Mouse (Mus musculus) liver, embryonic 11.5 days (tissue): Measurements from ENCODE around the gene Peg10. TPM values are rescaled to one million over a fixed set of nuclear protein-coding genes. Genes with fewer than 3 reads are reported as not detected.

ENCODE experiments used
- ATAC-seq: fragments of 200-750 bp; cut with Nextera tagmentation; replicated peaks from 2 replicates; pipeline ENCODE4 v1.8.0; 2017; ENCODE audit warnings: moderate number of reproducible peaks, mild to moderate bottlenecking, moderate TSS enrichment, moderate library complexity; ENCODE audit not compliant: low FRiP score
- DNase-seq: peaks from one replicate; pipeline ENCODE4 v3.0.0-alpha.2; 2017; ENCODE audit warnings: low spot score
- H3K27ac ChIP-seq: fragments of 300-500 bp; sonication (generic); 2 replicates; pipeline ENCODE4 v1.5.1; 2014; ENCODE audit warnings: mild to moderate bottlenecking, low read depth, low read length, control low read depth
- H3K27me3 ChIP-seq: fragments of 300-500 bp; sonication (generic); replicated peaks from 2 replicates; pipeline ENCODE4 v1.6.1; 2014; ENCODE audit warnings: low read length, mixed read lengths; ENCODE audit not compliant: control insufficient read depth, insufficient read depth
- H3K36me3 ChIP-seq: fragments of 300-500 bp; sonication (generic); 2 replicates; pipeline ENCODE4 v1.6.1; 2014; ENCODE audit warnings: mild to moderate bottlenecking, low read length, moderate library complexity, mixed read lengths; ENCODE audit not compliant: control insufficient read depth, insufficient read depth
- H3K4me1 ChIP-seq: fragments of 300-500 bp; sonication (generic); replicated peaks from 2 replicates; pipeline ENCODE4 v1.6.1; 2014; ENCODE audit warnings: low read length, mixed read lengths; ENCODE audit not compliant: control insufficient read depth, insufficient read depth
- H3K4me2 ChIP-seq: fragments of 300-500 bp; sonication (generic); 2 replicates; pipeline ENCODE4 v1.6.1; 2014; ENCODE audit warnings: mild to moderate bottlenecking, control low read depth, moderate library complexity
- H3K4me3 ChIP-seq: fragments of 300-500 bp; sonication (generic); 2 replicates; pipeline ENCODE4 v1.5.1; 2014; ENCODE audit warnings: low read depth, low read length, control low read depth
- H3K9ac ChIP-seq: fragments of 300-500 bp; sonication (generic); 2 replicates; pipeline ENCODE4 v1.6.1; 2014; ENCODE audit warnings: low read depth, low read length, control low read depth
- H3K9me3 ChIP-seq: fragments of 300-500 bp; sonication (generic); 2 replicates; pipeline ENCODE4 v1.6.1; 2016; ENCODE audit warnings: low read length, inconsistent platforms, mixed read lengths; ENCODE audit not compliant: control insufficient read depth
- WGBS: fragments of 180-500 bp; shearing (Covaris S2); extraction: QIAGEN DNeasy Blood & Tissue Kit; methylation state at CpG from one replicate; pipeline ENCODE4 v1.1.7; 2014; 5-methylcytosine and 5-hydroxymethylcytosine counted together
- polyA plus RNA-seq: library from polyadenylated mRNA; unstranded; fragments of >200 nt; fragmentation: Nextera tagmentation; extraction: Ambion mirVana; gene quantifications from 2 replicates; pipeline ENCODE4 v1.2.1, GENCODE M21; 2014

The Peg10 gene
- polyA plus RNA-seq, 1 experiment from 2014 or later = 18.5 TPM

DNA sequence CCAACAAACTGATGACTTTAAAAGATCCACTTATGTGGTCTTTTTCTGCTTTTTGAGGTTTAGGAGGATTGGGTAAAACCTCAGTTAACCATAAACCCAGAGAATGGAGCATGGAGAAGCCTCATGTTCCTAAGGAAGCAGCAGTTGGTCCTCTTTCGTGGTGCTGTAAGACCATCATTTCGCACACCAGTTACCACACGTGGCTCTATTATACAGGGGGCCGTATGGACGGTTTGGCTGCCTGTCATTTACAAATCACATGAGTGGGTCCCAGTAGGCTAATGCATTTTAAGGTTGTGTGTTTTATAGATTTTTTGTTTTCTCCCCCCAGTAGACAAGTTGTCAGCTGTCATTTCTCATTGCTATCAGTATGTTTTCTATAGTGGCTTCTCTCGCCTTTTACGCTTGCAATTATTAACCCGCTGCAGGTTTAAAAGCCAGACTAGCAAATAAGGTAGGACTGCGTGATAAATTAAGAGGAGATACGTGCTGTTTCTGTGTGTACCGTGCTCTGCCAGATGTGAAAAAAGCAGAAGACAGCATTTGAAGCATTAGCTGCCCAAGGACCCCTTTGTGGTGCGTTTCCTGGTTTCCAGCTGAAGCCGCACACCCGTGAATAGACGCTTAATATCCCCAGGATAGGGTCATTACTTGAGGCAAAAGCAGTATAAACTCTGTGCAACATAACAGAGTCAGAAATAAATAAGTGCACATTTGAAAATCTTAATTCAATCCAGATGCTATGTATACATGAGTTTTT is 22.9 kb upstream of the Peg10 start:
- no peak for ATAC-seq
- Histone ChIP-seq H3K4me1 (no peaks in the 10 kb centered on the region), H3K4me3 (no peak overlapping the region), H3K36me3 (no peaks in the 10 kb centered on the region), H3K4me2 (no peak overlapping the region), H3K27ac (no peak overlapping the region), H3K9me3 (no peaks in the 10 kb centered on the region), H3K9ac (no peak overlapping the region), H3K27me3 (no peaks in the 10 kb centered on the region)
- WGBS = 78% methylated on average over 15 of the region's 15 CpGs
- DNase-seq = no peak

DNA sequence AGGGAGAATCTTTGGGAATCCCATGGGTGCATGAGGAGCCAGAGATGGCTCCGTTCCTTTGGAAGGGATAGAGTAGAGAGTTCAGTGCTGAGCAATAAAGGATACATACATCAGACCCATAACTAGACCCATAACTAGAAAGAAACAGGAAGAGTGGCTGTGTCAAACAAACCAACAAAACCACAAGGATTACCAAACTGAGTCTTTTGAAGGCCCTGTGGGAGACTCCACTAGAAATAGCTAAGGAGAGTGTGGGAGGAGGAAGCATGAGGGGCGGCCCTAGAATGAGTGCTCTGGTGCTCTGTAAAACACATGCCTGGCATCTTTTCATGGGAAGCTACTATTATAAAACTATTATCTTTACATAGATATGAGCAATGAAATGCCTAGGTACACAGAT is 18.8 kb upstream of the Peg10 start:
- Histone ChIP-seq H3K27me3 (no peaks in the 10 kb centered on the region), H3K4me2 (no peak overlapping the region), H3K4me1 (peaks cover 4% of the 10 kb centered on the region; the same call in 1 of the 2 replicates), H3K4me3 (no peak overlapping the region), H3K36me3 (no peaks in the 10 kb centered on the region), H3K27ac (no peak overlapping the region), H3K9ac (no peak overlapping the region), H3K9me3 (no peaks in the 10 kb centered on the region)
- no peak for ATAC-seq
- DNase-seq = no peak
- 69% methylated on average over 2 of the region's 2 CpGs for WGBS

DNA sequence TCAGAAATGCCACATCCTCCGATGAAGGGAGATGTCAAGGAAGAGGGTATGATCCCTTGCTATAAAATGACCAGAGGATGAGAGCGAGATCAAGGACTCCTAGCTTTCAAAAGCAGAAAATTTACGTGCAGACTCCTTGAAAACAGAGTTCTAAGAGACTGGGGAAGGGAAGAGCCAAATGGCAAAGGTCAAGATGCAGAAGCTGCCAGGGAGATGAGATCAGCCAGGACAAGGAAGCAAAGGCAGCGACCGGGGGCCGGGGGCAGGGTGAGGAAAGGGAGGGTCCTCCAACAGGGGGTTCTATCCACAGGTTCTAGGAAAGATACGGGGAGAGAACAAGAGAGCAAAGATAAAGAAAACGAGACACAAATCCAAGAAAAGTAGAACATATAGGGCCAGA is 15.4 kb upstream of the Peg10 start:
- ATAC-seq (no peak), DNase-seq (no peak)
- no peaks in the 10 kb centered on the region for H3K27me3 ChIP-seq
- 51% methylated on average over 8 of the region's 8 CpGs for WGBS
- no peak overlapping the region for H3K27ac ChIP-seq
- H3K4me3 ChIP-seq = no peak overlapping the region
- H3K9me3 ChIP-seq = no peaks in the 10 kb centered on the region
- no peak overlapping the region for H3K4me2 ChIP-seq
- H3K4me1 ChIP-seq = peaks cover 5% of the 10 kb centered on the region; the same call in 1 of the 2 replicates
- no peaks in the 10 kb centered on the region for H3K36me3 ChIP-seq
- H3K9ac ChIP-seq = no peak overlapping the region

DNA sequence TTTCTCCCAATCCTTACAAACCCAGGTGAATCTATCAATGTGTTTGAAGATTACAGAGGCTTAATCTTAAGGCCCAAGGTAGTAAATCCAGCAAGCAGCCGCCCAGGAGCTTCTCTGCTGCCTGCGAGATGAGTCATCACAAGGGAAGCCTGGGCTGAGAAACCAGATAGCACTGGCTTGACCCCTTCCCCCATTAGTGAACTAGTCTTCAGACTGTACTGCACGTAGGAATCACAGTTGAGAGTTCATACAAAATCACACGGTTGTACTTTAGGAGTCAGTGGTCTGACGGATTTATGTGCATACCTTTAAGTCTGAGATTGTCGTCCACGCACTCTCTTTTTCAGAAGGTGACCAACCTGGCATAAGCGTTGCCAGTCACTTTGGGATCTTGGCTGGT is 13.9 kb upstream of the Peg10 start:
- H3K27me3 ChIP-seq = no peaks in the 10 kb centered on the region
- H3K4me2 ChIP-seq = no peak overlapping the region
- H3K27ac ChIP-seq = peak overlapping the region; percentile 9; the same call in 1 of the 2 replicates
- peaks cover 7% of the 10 kb centered on the region; the same call in 1 of the 2 replicates for H3K4me1 ChIP-seq
- ATAC-seq (peak; percentile 47; the same call in 1 of the 2 replicates), DNase-seq (no peak)
- 40% methylated on average over 8 of the region's 8 CpGs for WGBS
- H3K9me3 ChIP-seq = no peaks in the 10 kb centered on the region
- no peaks in the 10 kb centered on the region for H3K36me3 ChIP-seq
- no peak overlapping the region for H3K9ac ChIP-seq
- no peak overlapping the region for H3K4me3 ChIP-seq

DNA sequence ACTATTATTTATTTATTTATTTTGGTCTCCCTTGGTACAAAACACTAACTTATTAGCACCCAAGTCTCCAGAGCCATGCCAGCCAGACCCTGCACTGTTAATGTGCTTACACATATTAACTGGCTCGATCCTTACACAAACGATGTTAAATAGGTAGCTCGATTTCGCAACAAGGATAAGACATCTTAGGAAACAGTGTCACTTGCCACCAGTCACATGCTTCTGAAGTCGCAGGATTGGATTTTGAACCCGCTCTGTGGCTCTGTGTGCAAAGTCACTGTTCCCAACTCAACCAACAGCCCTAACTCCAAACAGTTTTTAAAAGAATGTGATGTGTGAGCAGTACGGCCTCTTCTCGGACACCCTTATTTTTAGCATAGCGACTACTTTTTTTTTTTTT is 10.7 kb upstream of the Peg10 start:
- H3K4me3 ChIP-seq = no peak overlapping the region
- ATAC-seq (no peak), DNase-seq (no peak)
- 74% methylated on average over 9 of the region's 9 CpGs for WGBS
- no peak overlapping the region for H3K27ac ChIP-seq
- H3K9me3 ChIP-seq = no peaks in the 10 kb centered on the region
- no peak overlapping the region for H3K9ac ChIP-seq
- H3K36me3 ChIP-seq = no peaks in the 10 kb centered on the region
- H3K4me2 ChIP-seq = no peak overlapping the region
- peaks cover 16% of the 10 kb centered on the region for H3K4me1 ChIP-seq
- H3K27me3 ChIP-seq = no peaks in the 10 kb centered on the region

DNA sequence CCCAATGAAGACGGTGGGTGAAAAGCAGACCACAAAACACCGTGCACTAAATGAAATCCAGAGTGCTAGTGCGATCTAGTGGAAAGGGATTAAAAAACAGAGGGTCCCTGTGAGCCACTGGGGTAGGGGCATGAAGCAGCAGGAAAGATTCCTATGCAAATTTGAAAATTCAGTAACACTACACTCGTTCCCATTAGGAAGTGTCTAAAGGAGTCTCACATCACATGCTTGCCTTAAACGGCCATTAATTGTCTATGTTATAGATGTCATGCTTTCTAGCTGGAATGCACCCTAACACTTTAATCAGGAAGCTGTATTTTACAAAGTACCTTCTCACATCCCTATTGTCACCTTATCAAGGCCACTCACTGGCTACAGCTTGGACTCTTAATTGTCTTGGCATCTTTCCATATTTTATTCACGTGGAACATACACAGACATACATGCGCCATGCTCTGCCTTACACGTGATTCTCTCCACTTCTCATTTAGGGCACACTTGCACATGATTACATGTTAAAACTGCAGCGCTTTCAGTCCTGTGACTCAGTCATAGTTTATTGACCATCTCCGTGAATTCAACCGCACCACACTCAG is 9.0 kb upstream of the Peg10 start:
- Histone ChIP-seq H3K4me2 (no peak overlapping the region), H3K27me3 (no peaks in the 10 kb centered on the region), H3K9ac (no peak overlapping the region), H3K9me3 (no peaks in the 10 kb centered on the region), H3K36me3 (no peaks in the 10 kb centered on the region), H3K4me1 (peaks cover 16% of the 10 kb centered on the region), H3K4me3 (no peak overlapping the region), H3K27ac (no peak overlapping the region)
- DNase-seq (no peak), ATAC-seq (no peak)
- 57% methylated on average over 11 of the region's 11 CpGs for WGBS

DNA sequence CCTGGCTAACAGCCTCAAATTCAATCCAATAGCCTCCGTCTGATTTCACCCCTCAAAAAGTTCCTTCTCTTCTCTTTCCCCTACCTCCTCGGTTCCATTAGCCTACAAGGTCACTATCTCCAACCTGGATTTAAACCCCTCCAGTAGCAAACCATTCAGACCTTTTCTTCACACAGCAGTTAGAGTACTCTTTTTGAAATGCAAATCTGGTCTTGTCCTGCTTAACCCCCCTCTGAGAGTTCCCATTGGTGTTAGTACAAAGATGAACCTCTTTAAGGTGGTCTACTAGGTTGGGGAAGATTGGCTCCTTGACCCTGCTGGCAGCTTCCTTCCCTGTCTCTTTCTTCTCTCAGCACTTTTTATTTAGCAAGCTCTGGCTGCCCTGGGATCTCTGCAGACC is 8.4 kb upstream of the Peg10 start:
- no peak overlapping the region for H3K27ac ChIP-seq
- no peak overlapping the region for H3K4me3 ChIP-seq

DNA sequence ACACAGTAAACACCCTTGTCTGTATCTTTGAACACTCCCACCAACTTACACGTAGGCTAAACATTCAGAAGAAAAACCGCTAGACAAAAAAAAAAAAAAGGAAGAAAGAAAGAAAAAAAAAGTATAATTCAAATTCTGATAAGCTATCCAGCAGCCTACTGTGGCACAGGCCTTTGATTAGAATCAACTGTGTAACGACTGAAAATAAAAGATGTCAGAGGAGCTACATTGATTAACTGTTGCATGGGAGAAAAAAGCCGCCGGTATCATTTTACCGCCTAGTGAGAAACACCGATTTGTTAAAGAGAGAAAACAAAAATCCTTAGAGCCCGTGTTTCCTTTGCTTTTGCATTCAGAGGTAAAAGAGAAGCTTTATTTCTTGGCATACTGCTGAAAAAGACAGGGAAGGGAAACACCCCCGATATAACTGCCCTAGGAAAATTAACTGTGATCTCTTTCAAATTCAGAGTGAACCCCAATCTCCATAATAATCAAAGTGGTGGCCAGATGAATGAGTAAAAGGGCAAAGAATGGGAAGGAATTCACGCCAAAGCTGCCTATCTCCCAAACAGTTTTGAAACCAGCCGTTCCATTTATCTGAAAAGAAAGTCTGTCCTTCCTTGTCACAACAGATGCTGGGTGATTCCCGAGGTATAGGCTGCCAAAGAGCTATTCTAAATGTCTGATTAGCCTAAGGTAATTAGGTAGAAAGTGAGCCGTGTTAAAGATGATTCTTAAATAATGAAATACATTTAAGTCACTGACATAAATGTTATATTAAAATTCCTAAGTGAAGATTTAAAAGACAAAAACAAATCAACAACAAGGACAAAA is 7.4 kb upstream of the Peg10 start:
- H3K9ac ChIP-seq = no peak overlapping the region
- 23% methylated on average over 13 of the region's 13 CpGs for WGBS
- H3K4me3 ChIP-seq = no peak overlapping the region
- no peak overlapping the region for H3K27ac ChIP-seq
- no peak for DNase-seq
- no peaks in the 10 kb centered on the region for H3K36me3 ChIP-seq
- H3K4me2 ChIP-seq = no peak overlapping the region
- H3K4me1 ChIP-seq = peaks cover 15% of the 10 kb centered on the region
- no peaks in the 10 kb centered on the region for H3K27me3 ChIP-seq
- ATAC-seq = no peak
- no peaks in the 10 kb centered on the region for H3K9me3 ChIP-seq

More for the DNA sequence above, 8.4 kb upstream of the Peg10 start:
- H3K4me1 ChIP-seq = peaks cover 15% of the 10 kb centered on the region
- no peak overlapping the region for H3K9ac ChIP-seq
- WGBS = 36% methylated on average over 2 of the region's 2 CpGs
- H3K9me3 ChIP-seq = no peaks in the 10 kb centered on the region
- no peaks in the 10 kb centered on the region for H3K36me3 ChIP-seq
- no peak overlapping the region for H3K4me2 ChIP-seq
- no peak for ATAC-seq
- H3K27me3 ChIP-seq = no peaks in the 10 kb centered on the region
- no peak for DNase-seq
